Comparison of ENCODE assay signal across 8 mouse cellular contexts in the genomic region with DNA sequence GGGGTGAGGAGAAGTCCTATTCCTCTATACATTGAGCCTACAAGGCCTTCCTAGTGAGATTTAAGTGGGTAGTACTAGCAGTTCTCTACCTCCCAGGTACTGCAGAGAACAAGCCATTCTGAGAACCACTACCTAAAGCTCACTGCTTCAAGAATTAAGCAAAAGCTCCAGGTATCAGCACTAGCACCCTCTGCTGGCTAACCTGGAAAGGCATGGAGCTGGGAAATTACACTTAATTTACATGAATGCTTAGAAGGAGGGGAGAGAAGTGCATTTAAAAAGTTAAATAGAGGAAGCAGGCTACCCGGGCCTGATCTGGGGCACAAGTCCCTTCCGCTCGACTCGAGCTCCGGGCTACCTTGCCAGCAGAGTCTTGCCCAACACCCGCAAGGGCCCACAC. TPM values are rescaled to one million over a fixed set of nuclear protein-coding genes. Genes with fewer than 3 reads are reported as not detected.
DNase-seq lines count a peak whose midpoint lies in the region; ATAC-seq and TF ChIP-seq lines count a peak whose summit lies in the region.

No protein-coding gene starts in this region.

- H3K4me3 ChIP-seq in midbrain, postnatal 0 days (ENCODE audit: low read depth, low read length): no peak overlapping the region
- no peak overlapping the region for H3K4me3 ChIP-seq in midbrain, embryonic 13.5 days (replicated peaks)
- H3K4me3 ChIP-seq in hindbrain, postnatal 0 days (ENCODE audit: low read length): no peak overlapping the region

- no peak overlapping the region for H3K4me2 ChIP-seq in midbrain, postnatal 0 days (ENCODE audit: low read depth, low read length, poor library complexity, severe bottlenecking)
- H3K4me2 ChIP-seq in midbrain, embryonic 13.5 days (replicated peaks): no peak overlapping the region
- no peak overlapping the region for H3K4me2 ChIP-seq in hindbrain, postnatal 0 days (ENCODE audit: low read depth, low read length)

- TF ChIP-seq CTCF in midbrain, postnatal 0 days (IDR thresholded peaks at IDR 0.05): peak; percentile 74
- TF ChIP-seq CTCF in brain, embryonic 14.5 days (IDR thresholded peaks at IDR 0.05; ENCODE audit: borderline replicate concordance, extremely low read depth, insufficient read depth, insufficient read length): peak; percentile 63; the same call in 1 of the 2 replicates
- TF ChIP-seq CTCF in hindbrain, postnatal 0 days (IDR thresholded peaks at IDR 0.05; ENCODE audit: low read depth): peak; percentile 63

- no peak for ATAC-seq in midbrain, postnatal 0 days (ENCODE audit: low FRiP score)
- ATAC-seq in midbrain, embryonic 13.5 days: no peak
- ATAC-seq in hindbrain, postnatal 0 days: no peak

- DNase-seq in gastrocnemius, postnatal 10 days: peak; percentile 8
- DNase-seq in gastrocnemius, postnatal 4 days (ENCODE audit: low spot score in 2 of 2): no peak
- peak; percentile 50 for DNase-seq in midbrain, postnatal 0 days (ENCODE audit: low spot score)
- DNase-seq in brain, embryonic 14.5 days (ENCODE audit: low read depth): peak; percentile 62
- DNase-seq in hindbrain, postnatal 0 days (ENCODE audit: low spot score): peak; percentile 51
- peak; percentile 67 for DNase-seq in splenic B cell, adult 2 months (ENCODE audit: low read depth, low spot score)
- no peak for DNase-seq in frontal cortex, adult 2 months (ENCODE audit: extremely low spot score in 1 of 2, low spot score in 1 of 2)

- no peaks in the 10 kb centered on the region for H3K9me3 ChIP-seq in midbrain, postnatal 0 days (ENCODE audit: low read length)
- no peaks in the 10 kb centered on the region for H3K9me3 ChIP-seq in midbrain, embryonic 13.5 days
- H3K9me3 ChIP-seq in hindbrain, postnatal 0 days (ENCODE audit: low read length): no peaks in the 10 kb centered on the region

- TF ChIP-seq POLR2A in brain, embryonic 14.5 days (IDR thresholded peaks at IDR 0.05; ENCODE audit: borderline replicate concordance, extremely low read depth, insufficient read depth, insufficient read length, poor library complexity, severe bottlenecking): no peak

- H3K9ac ChIP-seq in midbrain, postnatal 0 days (replicated peaks; ENCODE audit: low read length, poor library complexity, severe bottlenecking): no peak overlapping the region
- H3K9ac ChIP-seq in midbrain, embryonic 13.5 days (replicated peaks): no peak overlapping the region
- H3K9ac ChIP-seq in hindbrain, postnatal 0 days (replicated peaks; ENCODE audit: low read length): no peak overlapping the region

- no peaks in the 10 kb centered on the region for H3K4me1 ChIP-seq in midbrain, postnatal 0 days (ENCODE audit: insufficient read depth, low read length)
- no peaks in the 10 kb centered on the region for H3K4me1 ChIP-seq in midbrain, embryonic 13.5 days (replicated peaks)
- no peaks in the 10 kb centered on the region for H3K4me1 ChIP-seq in hindbrain, postnatal 0 days (ENCODE audit: insufficient read depth, low read length)

- WGBS in midbrain, postnatal 0 days: 76% methylated on average over 5 of the region's 6 CpGs
- WGBS in midbrain, embryonic 13.5 days: 73% methylated on average over 6 of the region's 6 CpGs
- WGBS in hindbrain, postnatal 0 days: 78% methylated on average over 5 of the region's 6 CpGs

- H3K27ac ChIP-seq in midbrain, postnatal 0 days (ENCODE audit: low read depth, low read length): no peak overlapping the region
- H3K27ac ChIP-seq in midbrain, embryonic 13.5 days: no peak overlapping the region
- no peak overlapping the region for H3K27ac ChIP-seq in hindbrain, postnatal 0 days

- no peaks in the 10 kb centered on the region for H3K36me3 ChIP-seq in midbrain, postnatal 0 days (ENCODE audit: insufficient read depth, low read length)
- H3K36me3 ChIP-seq in midbrain, embryonic 13.5 days: peaks cover 3% of the 10 kb centered on the region; the same call in 1 of the 2 replicates
- no peaks in the 10 kb centered on the region for H3K36me3 ChIP-seq in hindbrain, postnatal 0 days (ENCODE audit: insufficient read depth, low read length)
- no peaks in the 10 kb centered on the region for H3K36me3 ChIP-seq in splenic B cell, adult 2 months (ENCODE audit: control insufficient read depth, insufficient read depth, low read length, poor library complexity, severe bottlenecking)

- H3K27me3 ChIP-seq in midbrain, postnatal 0 days (ENCODE audit: insufficient read depth, low read length): no peaks in the 10 kb centered on the region; the same call in 1 of the 2 replicates
- H3K27me3 ChIP-seq in midbrain, embryonic 13.5 days: no peaks in the 10 kb centered on the region; the same call in 1 of the 2 replicates
- no peaks in the 10 kb centered on the region for H3K27me3 ChIP-seq in hindbrain, postnatal 0 days (ENCODE audit: insufficient read depth, low read length)
- no peaks in the 10 kb centered on the region for H3K27me3 ChIP-seq in splenic B cell, adult 2 months (ENCODE audit: control insufficient read depth, insufficient read depth, low read length, poor library complexity, severe bottlenecking)

RNA-seq across cellular contexts. Expression of gene Trappc2, which starts 24.2 kb away (rescaled TPM):
- 10 to 100 TPM; 19.3 to 20.6 TPM for total RNA-seq in gastrocnemius, postnatal 10 days (2021)
- 10 to 100 TPM; 14.1 to 20.9 TPM for total RNA-seq in gastrocnemius, postnatal 4 days (2021)
- 43.0 and 48.0 TPM in 2 replicates for total RNA-seq in midbrain, postnatal 0 days (2014; rRNA removed)
- 107 and 108 TPM in 2 replicates for polyA plus RNA-seq in midbrain, postnatal 0 days (2015; fragmentation: Nextera tagmentation; extraction: Ambion mirVana)
- polyA plus RNA-seq in midbrain, embryonic 13.5 days (2015; fragmentation: Nextera tagmentation; extraction: Ambion mirVana): 77.0 and 85.4 TPM in 2 replicates
- polyA plus RNA-seq in brain, embryonic 14.5 days (2012; rRNA removed): 26.6 and 29.5 TPM in 2 replicates
- 32.8 and 37.7 TPM in 2 replicates for total RNA-seq in hindbrain, postnatal 0 days (2014; rRNA removed)
- 101 and 104 TPM in 2 replicates for polyA plus RNA-seq in hindbrain, postnatal 0 days (2015; fragmentation: Nextera tagmentation; extraction: Ambion mirVana)
- polyA plus RNA-seq in frontal cortex, adult 2 months (2012; rRNA removed): 45.2 and 49.6 TPM in 2 replicates

RNA-seq across cellular contexts. Expression of gene Ofd1, which starts 24.3 kb away (rescaled TPM):
- 1 to 10 TPM; 6.0 to 7.9 TPM for total RNA-seq in gastrocnemius, postnatal 10 days (2021)
- total RNA-seq in gastrocnemius, postnatal 4 days (2021): 1 to 10 TPM; 8.0 to 9.3 TPM
- 5.3 and 8.0 TPM in 2 replicates for total RNA-seq in midbrain, postnatal 0 days (2014; rRNA removed)
- 6.4 and 6.7 TPM in 2 replicates for polyA plus RNA-seq in midbrain, postnatal 0 days (2015; fragmentation: Nextera tagmentation; extraction: Ambion mirVana)
- 7.5 and 8.3 TPM in 2 replicates for polyA plus RNA-seq in midbrain, embryonic 13.5 days (2015; fragmentation: Nextera tagmentation; extraction: Ambion mirVana)
- polyA plus RNA-seq in brain, embryonic 14.5 days (2012; rRNA removed): 5.3 and 6.9 TPM in 2 replicates
- total RNA-seq in hindbrain, postnatal 0 days (2014; rRNA removed): 4.3 and 5.6 TPM in 2 replicates
- polyA plus RNA-seq in hindbrain, postnatal 0 days (2015; fragmentation: Nextera tagmentation; extraction: Ambion mirVana): 7.1 TPM in 2 replicates
- 4.8 and 6.0 TPM in 2 replicates for polyA plus RNA-seq in frontal cortex, adult 2 months (2012; rRNA removed)

Comparison
In these comparisons a context has a peak if more than half of its experiments do, and no peak if none do; other contexts are left out.
1. DNase-seq: peak in gastrocnemius, postnatal 10 days (single experiment), midbrain, postnatal 0 days (single experiment), brain, embryonic 14.5 days (single experiment), hindbrain, postnatal 0 days (single experiment) and splenic B cell, adult 2 months (single experiment); none in gastrocnemius, postnatal 4 days (0 of 2) and frontal cortex, adult 2 months (0 of 2).
2. Peak in every context shown above with its lines, with median percentiles within 50 percentile points of each other: CTCF ChIP-seq.